Mouse (Mus musculus) MEL (cell line): ENCODE data around the gene Sstr1. TPM values are rescaled to one million over a fixed set of nuclear protein-coding genes. Genes with fewer than 3 reads are reported as not detected.
A peak's percentile ranks its signal among the peaks of the same experiment; 100 is the strongest.

ENCODE experiments used
- DNase-seq: peaks from one replicate; pipeline ENCODE4 v3.0.0; 2011; ENCODE audit warnings: low read depth, low spot score
- H3K27ac ChIP-seq: 2 replicates; pipeline ENCODE4 v1.5.1; 2012; ENCODE audit warnings: low read depth, mild to moderate bottlenecking, control low read depth, low read length, moderate library complexity; ENCODE audit not compliant: control insufficient read depth
- H3K27me3 ChIP-seq, 2 experiments: fragments of 150-350 bp in 1 of 2; sonication (generic) in 1 of 2; 2 replicates each; pipeline ENCODE4 v1.6.1; 2012; ENCODE audit warnings: low read length in 2 of 2, mild to moderate bottlenecking in 2 of 2, improper control_type of control experiment in 1 of 2, moderate library complexity in 1 of 2; ENCODE audit not compliant: insufficient read depth in 2 of 2, control insufficient read depth in 1 of 2
- H3K36me3 ChIP-seq, 2 experiments: 2 replicates each; pipeline ENCODE4 v1.6.1; 2012 to 2014; ENCODE audit warnings: low read length in 2 of 2, improper control_type of control experiment in 1 of 2, inconsistent platforms in 1 of 2, mild to moderate bottlenecking in 1 of 2; ENCODE audit not compliant: insufficient read depth in 2 of 2, control insufficient read depth in 1 of 2
- H3K4me1 ChIP-seq, 2 experiments: fragments of 150-350 bp in 1 of 2; sonication (generic) in 1 of 2; 2 replicates each; pipeline ENCODE4 v1.6.1; 2012; ENCODE audit warnings: low read length in 2 of 2, improper control_type of control experiment in 1 of 2, mild to moderate bottlenecking in 1 of 2; ENCODE audit not compliant: insufficient read depth in 2 of 2, control insufficient read depth in 1 of 2
- H3K4me3 ChIP-seq, 2 experiments: fragments of 150-350 bp in 1 of 2; sonication (generic) in 1 of 2; 2 replicates each; pipeline ENCODE4 v1.5.1; 2012; ENCODE audit warnings: low read depth in 2 of 2, low read length in 2 of 2, mild to moderate bottlenecking in 2 of 2, moderate library complexity in 2 of 2, control low read depth in 1 of 2, improper control_type of control experiment in 1 of 2; ENCODE audit not compliant: control insufficient read depth in 1 of 2, insufficient read depth in 1 of 2
- H3K79me2 ChIP-seq: 2 replicates; pipeline ENCODE4 v1.6.1; 2012; ENCODE audit warnings: mild to moderate bottlenecking, low read length, moderate library complexity; ENCODE audit not compliant: control insufficient read depth, poor library complexity, insufficient read depth
- H3K9ac ChIP-seq: 2 replicates; pipeline ENCODE4 v1.6.1; 2012; ENCODE audit warnings: low read depth, mild to moderate bottlenecking, control low read depth, low read length, moderate library complexity; ENCODE audit not compliant: control insufficient read depth, poor library complexity, severe bottlenecking
- H3K9me3 ChIP-seq: fragments of 150-350 bp; sonication (generic); replicated peaks from 2 replicates; pipeline ENCODE4 v1.6.1; 2012; ENCODE audit warnings: mild to moderate bottlenecking, low read length, improper control_type of control experiment, moderate library complexity; ENCODE audit not compliant: insufficient read depth
- CHD2 ChIP-seq: IDR thresholded peaks from 2 replicates; pipeline ENCODE4 v1.6.1; 2011; ENCODE audit warnings: low read length, improper control_type of control experiment
- CTCF ChIP-seq, 3 experiments: IDR thresholded peaks in 2 of 3; conservative IDR thresholded peaks in 1 of 3; 2 replicates each; pipeline ENCODE4 v1.5.1; 2011 to 2012; ENCODE audit warnings: low read length in 3 of 3, low read depth in 2 of 3, mild to moderate bottlenecking in 2 of 3, improper control_type of control experiment in 1 of 3, inconsistent platforms in 1 of 3, mixed read lengths in 1 of 3, moderate library complexity in 1 of 3; ENCODE audit not compliant: control insufficient read depth in 1 of 3, insufficient read depth in 1 of 3, poor library complexity in 1 of 3, severe bottlenecking in 1 of 3
- E2F4 ChIP-seq: IDR thresholded peaks from 2 replicates; pipeline ENCODE4 v1.6.1; 2011; ENCODE audit warnings: low read depth, low read length, improper control_type of control experiment, borderline replicate concordance
- ELF1 ChIP-seq: IDR thresholded peaks from 2 replicates; pipeline ENCODE4 v1.6.1; 2014; ENCODE audit warnings: low read depth, mild to moderate bottlenecking, inconsistent platforms, low read length, improper control_type of control experiment, moderate library complexity
- EP300 ChIP-seq, 2 experiments: IDR thresholded peaks; 2 replicates each; pipeline ENCODE4 v1.6.1; 2011; ENCODE audit warnings: improper control_type of control experiment in 2 of 2, low read length in 2 of 2, low read depth in 1 of 2, mild to moderate bottlenecking in 1 of 2
- ETS1 ChIP-seq: IDR thresholded peaks from 2 replicates; pipeline ENCODE4 v1.6.1; 2012; ENCODE audit warnings: low read depth, mild to moderate bottlenecking, inconsistent platforms, low read length, improper control_type of control experiment, moderate library complexity
- GABPA ChIP-seq: IDR thresholded peaks from 2 replicates; pipeline ENCODE4 v1.6.1; 2012; ENCODE audit warnings: low read depth, mild to moderate bottlenecking, inconsistent platforms, low read length, improper control_type of control experiment, moderate library complexity
- HCFC1 ChIP-seq: IDR thresholded peaks from 2 replicates; pipeline ENCODE4 v1.6.1; 2012; ENCODE audit warnings: low read depth, mild to moderate bottlenecking, inconsistent platforms, low read length, improper control_type of control experiment, moderate library complexity
- JUND ChIP-seq: IDR thresholded peaks from 2 replicates; pipeline ENCODE4 v1.6.1; 2011; ENCODE audit warnings: low read depth, mild to moderate bottlenecking, improper control_type of control experiment, low read length
- KAT2A ChIP-seq: conservative IDR thresholded peaks from 2 replicates; pipeline ENCODE4 v1.6.1; 2012; ENCODE audit warnings: low read depth, low read length, improper control_type of control experiment, inconsistent platforms
- MAFK ChIP-seq: IDR thresholded peaks from 2 replicates; pipeline ENCODE4 v1.6.1; 2011; ENCODE audit warnings: low read depth, mild to moderate bottlenecking, low read length, improper control_type of control experiment, borderline replicate concordance
- MAX ChIP-seq: IDR thresholded peaks from 2 replicates; pipeline ENCODE4 v1.6.1; 2011; ENCODE audit warnings: low read length, improper control_type of control experiment
- MAZ ChIP-seq: IDR thresholded peaks from 2 replicates; pipeline ENCODE4 v1.6.1; 2012; ENCODE audit warnings: low read depth, mild to moderate bottlenecking, inconsistent platforms, low read length, improper control_type of control experiment
- MYB ChIP-seq: IDR thresholded peaks from 2 replicates; pipeline ENCODE4 v1.6.1; 2011; ENCODE audit warnings: mild to moderate bottlenecking, low read depth, low read length, improper control_type of control experiment
- MYC ChIP-seq: IDR thresholded peaks from 2 replicates; pipeline ENCODE4 v1.6.1; 2011; ENCODE audit warnings: low read depth, mild to moderate bottlenecking, low read length, improper control_type of control experiment, moderate library complexity
- NRF1 ChIP-seq: IDR thresholded peaks from 2 replicates; pipeline ENCODE4 v1.6.1; 2014; ENCODE audit warnings: low read depth, mild to moderate bottlenecking, inconsistent platforms, low read length, improper control_type of control experiment, moderate library complexity; ENCODE audit not compliant: poor library complexity, insufficient read depth, severe bottlenecking
- POLR2AphosphoS2 ChIP-seq: IDR thresholded peaks from 2 replicates; pipeline ENCODE4 v1.6.1; 2011; ENCODE audit warnings: low read length, improper control_type of control experiment
- POLR2AphosphoS5 ChIP-seq: IDR thresholded peaks from 2 replicates; pipeline ENCODE4 v1.6.1; 2012; ENCODE audit warnings: low read depth, borderline replicate concordance, mild to moderate bottlenecking, inconsistent platforms, low read length, moderate library complexity, mixed read lengths
- RCOR1 ChIP-seq: IDR thresholded peaks from 2 replicates; pipeline ENCODE4 v1.6.1; 2012; ENCODE audit warnings: low read depth, mild to moderate bottlenecking, inconsistent platforms, low read length, improper control_type of control experiment
- SIN3A ChIP-seq: IDR thresholded peaks from 2 replicates; pipeline ENCODE4 v1.6.1; 2012; ENCODE audit warnings: low read length, improper control_type of control experiment, inconsistent platforms
- TBP ChIP-seq: IDR thresholded peaks from 2 replicates; pipeline ENCODE4 v1.8.0; 2011; ENCODE audit warnings: low read depth, low read length, improper control_type of control experiment
- TCF12 ChIP-seq: IDR thresholded peaks from 2 replicates; pipeline ENCODE4 v1.6.1; 2014; ENCODE audit warnings: low read depth, mild to moderate bottlenecking, inconsistent platforms, low read length, improper control_type of control experiment, moderate library complexity
- ZC3H11A ChIP-seq: IDR thresholded peaks from 2 replicates; pipeline ENCODE4 v1.6.1; 2012; ENCODE audit warnings: low read depth, mild to moderate bottlenecking, inconsistent platforms, low read length, improper control_type of control experiment
- ZNF384 ChIP-seq: IDR thresholded peaks from 2 replicates; pipeline ENCODE4 v1.6.1; 2012; ENCODE audit warnings: low read depth, mild to moderate bottlenecking, inconsistent platforms, low read length, improper control_type of control experiment
- polyA plus RNA-seq, 2 experiments: library from polyadenylated mRNA; stranded (reverse) in 1 of 2; unstranded in 1 of 2; fragments of >175 nt in 1 of 2; fragments of >200 nt in 1 of 2; gene quantifications; 2 replicates each; pipeline versions ENCODE4 v1.2.1 to v1.2.4; 2012; ENCODE audit warnings: low replicate concordance in 2 of 2, low read depth in 1 of 2; ENCODE audit not compliant: insufficient read length in 2 of 2, insufficient read depth in 1 of 2, missing spikeins in 1 of 2
- total RNA-seq: library from RNA; depleted of rRNA; stranded (reverse); fragments of 300-350 nt; gene quantifications from 2 replicates; pipeline ENCODE4 v1.2.3, GENCODE M21; 2012

The Sstr1 gene
- total and polyA plus RNA-seq, 3 experiments = 0.04 TPM; not detected in 2

DNA sequence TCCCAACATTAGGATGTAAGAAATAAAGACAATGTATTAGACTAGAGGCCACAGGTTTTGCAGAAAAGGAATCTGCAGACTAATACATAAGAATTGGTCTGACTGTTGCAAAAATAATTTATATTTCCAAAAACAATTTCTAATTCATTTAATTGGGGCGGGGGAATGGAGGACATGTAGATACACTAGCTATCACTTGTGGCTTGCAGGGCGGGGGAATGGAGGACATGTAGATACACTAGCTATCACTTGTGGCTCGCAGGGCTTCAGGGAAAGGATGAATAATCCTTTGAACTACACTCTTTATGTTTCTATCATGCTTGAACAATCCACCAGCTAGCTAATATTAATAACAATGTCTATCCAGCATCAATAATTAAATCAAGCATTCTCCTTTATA lies 7.5 kb downstream of the Sstr1 start:
- no peaks in the 10 kb centered on the region for H3K36me3 ChIP-seq
- H3K79me2 ChIP-seq = no peaks in the 10 kb centered on the region
- no peaks in the 10 kb centered on the region for H3K4me1 ChIP-seq
- peak; percentile 79 for DNase-seq
- TF ChIP-seq MYB (no peak), ETS1 (no peak), HCFC1 (no peak), JUND (no peak), EP300 (IDR thresholded peaks at IDR 0.05; ENCODE audit: low read depth in 1 of 2, low read length in 2 of 2) (peak in 1 of 2 experiments; percentile 22; a peak in 1 of 4 replicates)
- TF ChIP-seq, all 39 proteins: peak for 1
- Histone ChIP-seq H3K4me3 (no peak overlapping the region), H3K27me3 (no peaks in the 10 kb centered on the region), H3K9me3 (no peaks in the 10 kb centered on the region), H3K9ac (no peak overlapping the region), H3K27ac (no peak overlapping the region)

GRCm38 (mm10) chr12:58225644-58226043 lies 14.1 kb downstream of the Sstr1 start:
- Histone ChIP-seq H3K27me3 (no peaks in the 10 kb centered on the region), H3K4me3 (no peak overlapping the region), H3K79me2 (no peaks in the 10 kb centered on the region), H3K4me1 (no peaks in the 10 kb centered on the region), H3K27ac (no peak overlapping the region), H3K36me3 (no peaks in the 10 kb centered on the region), H3K9me3 (no peaks in the 10 kb centered on the region), H3K9ac (no peak overlapping the region)
- DNase-seq = no peak
- TF ChIP-seq ELF1 (no peak), SIN3A (no peak), MYB (no peak), E2F4 (no peak), MAX (no peak)

- no peaks in the 10 kb centered on the region for H3K4me1 ChIP-seq
- H3K4me3 ChIP-seq = no peak overlapping the region
- no peaks in the 10 kb centered on the region for H3K36me3 ChIP-seq
- no peak overlapping the region for H3K9ac ChIP-seq
- no peak for DNase-seq
- H3K9me3 ChIP-seq = no peaks in the 10 kb centered on the region
- TF ChIP-seq MAFK = no peak
- no peak for TF ChIP-seq GABPA
- no peak for TF ChIP-seq ZC3H11A
- TF ChIP-seq MAX = no peak
- TF ChIP-seq SIN3A = no peak
- TF ChIP-seq MYC = no peak
- no peak for TF ChIP-seq JUND
- no peak for TF ChIP-seq TBP
- TF ChIP-seq NRF1 = no peak
- TF ChIP-seq POLR2AphosphoS5 = no peak
- no peak for TF ChIP-seq EP300 (IDR thresholded peaks at IDR 0.05; ENCODE audit: low read depth in 1 of 2, low read length in 2 of 2)
- TF ChIP-seq KAT2A = no peak
- TF ChIP-seq MAZ = no peak
- no peak for TF ChIP-seq RCOR1
- TF ChIP-seq CHD2 = no peak
- TF ChIP-seq CTCF (IDR thresholded peaks at IDR 0.05 in 2 of 3, conservative IDR thresholded peaks at IDR 0.05 in 1 of 3; ENCODE audit: control insufficient read depth in 1 of 3, insufficient read depth in 1 of 3, low read depth in 2 of 3, low read length in 3 of 3, poor library complexity in 1 of 3, severe bottlenecking in 1 of 3) = no peak
- no peak for TF ChIP-seq TCF12
- TF ChIP-seq ZNF384 = no peak
- TF ChIP-seq POLR2AphosphoS2 = no peak
- H3K27ac ChIP-seq = no peak overlapping the region
- H3K27me3 ChIP-seq = no peaks in the 10 kb centered on the region
- no peaks in the 10 kb centered on the region for H3K79me2 ChIP-seq
Measured at GRCm38 (mm10) chr12:58232489-58232888, 20.9 kb downstream of the Sstr1 start.
